Mouse (Mus musculus) spleen, postnatal 10 days (tissue): ENCODE measurements at regions not wholly inside any gene's neighbourhood (a gene's known extent, or its start where the extent isn't known, plus 50 kb on each side); places are given as distances from the start of the nearest gene placed in this dataset.

ENCODE experiments used
- DNase-seq, 2 experiments: peaks; one replicate each; pipeline ENCODE4 v3.0.0; 2021 to 2022; ENCODE audit warnings: low spot score in 2 of 2

- DNase-seq, result no peak
These were observed 299.3 kb upstream of the Cited2 start for GRCm38 (mm10) chr10:17423584-17424278.

- DNase-seq, result no peak
These were observed 296.8 kb upstream of the Cited2 start for GRCm38 (mm10) chr10:17426197-17426596.

DNA sequence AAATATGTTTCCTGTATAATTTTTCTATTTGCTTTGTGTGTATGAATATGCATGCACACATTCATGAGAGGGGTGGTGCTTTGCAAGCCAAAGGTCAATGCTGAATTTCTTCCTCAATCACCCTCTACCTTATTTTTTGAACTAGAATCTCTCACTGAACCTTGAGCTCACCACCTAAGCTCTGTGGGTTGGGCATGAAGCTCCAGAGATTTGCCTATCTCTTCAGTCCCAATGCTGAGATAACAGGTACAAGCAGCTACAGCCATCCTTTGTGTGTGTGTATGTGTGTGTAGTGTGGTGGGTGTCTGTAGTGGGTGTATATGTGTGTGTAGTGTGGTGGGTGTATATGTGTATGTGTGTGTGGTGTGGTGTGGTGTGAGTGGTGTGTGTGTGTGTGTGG, 295.7 kb upstream of the Cited2 start:
- no peak for DNase-seq

DNA sequence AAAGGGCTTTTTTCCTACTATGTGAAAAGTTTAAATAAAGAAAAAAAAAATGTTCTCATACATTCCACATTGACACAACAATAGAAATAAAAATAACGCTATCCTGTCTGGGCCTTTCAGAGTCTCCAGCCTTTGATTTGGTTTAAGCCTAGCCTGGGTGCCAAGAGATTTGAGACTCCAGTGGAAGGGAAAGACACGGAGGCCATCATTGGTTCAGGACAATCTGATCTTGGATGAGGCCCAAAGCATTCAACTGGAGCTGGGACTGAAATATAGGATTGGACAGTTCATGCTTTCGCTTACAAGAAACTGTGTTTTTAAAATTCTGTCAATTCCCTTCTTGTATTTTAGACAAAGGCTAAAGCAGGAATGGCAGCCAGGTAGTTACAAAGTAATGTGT, 294.7 kb upstream of the Cited2 start:
- no peak for DNase-seq

- DNase-seq, result no peak
These were observed 291.9 kb upstream of the Cited2 start for GRCm38 (mm10) chr10:17431068-17431467.

DNA sequence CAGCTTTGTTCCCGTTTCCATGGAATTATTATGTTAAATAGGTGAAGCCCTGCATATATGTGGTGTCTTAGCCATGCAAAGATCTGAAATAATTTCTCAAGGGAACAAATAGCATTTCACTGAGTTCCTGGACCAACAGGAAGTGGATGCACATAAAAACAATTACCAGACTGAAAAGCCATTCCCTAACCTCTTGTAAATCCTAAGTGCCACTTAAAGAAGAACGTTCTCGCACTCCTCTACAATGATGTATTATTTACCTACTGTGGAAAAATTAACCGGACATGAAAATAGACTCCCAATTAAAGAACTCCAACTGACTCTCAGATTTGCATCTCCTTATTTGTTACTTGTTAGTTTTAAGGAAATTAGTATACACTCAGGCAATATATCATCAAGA, 288.9 kb upstream of the Cited2 start:
- no peak for DNase-seq

DNA sequence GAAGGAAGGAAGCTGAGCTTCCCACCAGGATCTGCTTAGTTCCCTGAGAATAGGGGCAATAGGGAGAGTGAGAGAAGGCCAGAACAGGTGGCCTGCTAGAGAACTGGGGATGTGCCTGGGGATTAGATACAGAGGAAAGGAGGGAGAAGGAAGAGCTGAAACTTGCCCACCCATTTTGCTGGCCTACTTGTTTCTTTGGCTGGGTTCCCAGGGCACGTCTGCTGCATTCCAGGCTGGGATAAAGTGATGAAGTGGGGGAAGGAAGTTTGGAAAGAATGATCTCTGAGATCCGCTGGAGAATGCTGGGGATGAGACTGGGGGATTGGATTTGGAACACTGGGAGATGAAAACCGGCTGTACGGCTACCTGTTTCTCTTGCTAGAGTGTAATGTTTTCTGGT, 272.8 kb upstream of the Cited2 start:
- DNase-seq, result no peak

DNA sequence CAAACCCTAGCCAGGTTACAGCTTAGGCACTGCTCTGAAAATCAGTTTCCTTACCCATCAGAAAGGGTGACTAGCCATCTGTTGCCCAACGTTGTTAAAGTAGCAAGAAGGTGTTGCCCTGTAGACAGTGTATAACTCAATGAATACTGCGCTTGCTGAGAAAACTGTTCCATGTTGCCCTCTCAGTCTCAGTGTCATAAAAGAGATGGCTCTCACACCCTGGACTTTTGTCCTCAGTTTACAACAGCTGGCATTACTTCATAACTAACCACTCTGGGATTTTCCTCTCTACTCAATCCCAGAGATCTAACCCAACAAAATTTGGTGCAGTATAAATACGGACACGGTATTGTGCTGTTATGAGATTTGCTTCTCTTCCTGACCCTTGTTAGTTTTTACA, 252.1 kb upstream of the Cited2 start:
- DNase-seq, result no peak

GRCm38 (mm10) chr10:17472536-17472935, 250.5 kb upstream of the Cited2 start:
- no peak for DNase-seq

GRCm38 (mm10) chr10:17475976-17476375, 247.0 kb upstream of the Cited2 start:
- no peak for DNase-seq

DNA sequence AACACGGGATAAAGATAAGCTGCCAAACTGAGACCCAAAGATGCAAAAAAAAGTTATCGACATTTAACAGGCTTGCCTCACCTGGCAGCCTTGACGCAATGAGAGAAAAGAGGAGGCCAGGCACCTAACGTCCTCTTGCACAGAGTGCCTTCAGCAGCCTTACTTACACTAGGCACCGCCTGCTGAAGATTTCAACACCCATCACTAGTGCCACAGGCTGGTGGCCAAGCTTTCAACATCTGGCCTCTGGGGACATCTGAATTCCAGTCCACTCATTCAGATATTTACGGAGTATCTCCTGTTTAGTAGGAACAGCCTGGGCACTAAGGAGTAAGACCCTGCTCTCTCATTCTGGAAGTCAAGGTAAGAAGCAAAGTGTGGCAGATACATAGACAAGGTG, 246.3 kb upstream of the Cited2 start:
- DNase-seq, result no peak

DNA sequence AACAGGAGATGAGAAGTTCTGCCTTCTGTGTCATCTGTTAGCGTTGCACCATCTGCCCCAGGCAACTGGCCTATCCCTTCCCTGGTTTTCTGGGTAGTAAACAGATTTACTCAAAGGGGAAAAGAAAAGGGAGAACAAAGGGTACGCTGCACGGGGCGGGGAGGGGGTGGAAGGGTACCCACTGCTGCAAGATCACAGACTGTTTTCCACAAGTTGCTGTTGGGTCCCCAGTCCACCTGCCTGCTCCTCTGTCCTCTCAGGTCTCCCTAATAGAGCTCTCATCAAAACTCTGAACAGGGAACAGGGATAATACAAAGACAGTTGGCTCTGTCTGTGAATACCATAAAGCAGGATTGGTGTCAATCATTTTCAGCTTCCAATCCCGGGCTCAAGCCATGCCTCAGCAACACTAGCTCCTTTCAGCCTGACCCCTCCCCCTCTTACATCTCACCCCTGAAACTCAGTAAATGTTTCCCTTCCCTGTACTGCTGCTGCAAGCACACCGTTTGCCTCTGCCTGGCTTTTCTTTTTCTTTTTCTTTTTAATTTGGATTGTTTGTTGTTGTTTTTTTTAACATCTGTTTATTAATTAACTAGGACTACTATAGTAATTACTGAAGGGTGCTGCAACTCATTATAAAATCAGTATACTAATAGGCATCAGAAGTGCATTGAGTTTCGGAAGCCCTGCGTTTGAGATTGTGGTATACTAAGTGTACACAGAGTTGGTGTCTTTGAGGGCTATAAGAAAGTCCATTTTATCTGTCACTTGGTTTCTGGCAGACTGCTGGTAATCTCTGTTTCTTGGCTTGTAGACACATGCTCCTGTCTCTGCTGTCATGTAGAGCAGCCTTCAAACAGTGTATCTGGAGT, 244.0 kb upstream of the Cited2 start:
- DNase-seq, result no peak

GRCm38 (mm10) chr10:17482751-17483150, 240.3 kb upstream of the Cited2 start:
- no peak for DNase-seq

DNA sequence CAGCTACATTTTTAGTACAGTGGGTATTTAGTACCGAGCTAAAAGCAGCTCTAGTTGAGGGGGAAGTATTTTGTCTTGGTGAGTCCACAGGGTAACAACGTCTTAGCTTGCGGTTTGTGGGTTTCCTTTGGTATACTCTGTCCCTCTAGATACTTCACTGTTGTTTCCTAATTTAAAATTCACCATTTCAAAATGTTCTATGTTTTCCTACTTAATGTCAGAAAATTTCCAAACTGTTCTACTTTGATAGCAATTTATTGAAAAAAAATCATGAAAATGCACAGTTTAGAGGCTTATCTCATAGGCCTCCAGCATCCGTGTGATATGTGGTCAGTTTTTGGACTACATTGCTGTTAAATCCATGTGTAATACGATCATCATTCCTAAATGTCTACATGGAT, 238.0 kb upstream of the Cited2 start:
- no peak for DNase-seq

DNA sequence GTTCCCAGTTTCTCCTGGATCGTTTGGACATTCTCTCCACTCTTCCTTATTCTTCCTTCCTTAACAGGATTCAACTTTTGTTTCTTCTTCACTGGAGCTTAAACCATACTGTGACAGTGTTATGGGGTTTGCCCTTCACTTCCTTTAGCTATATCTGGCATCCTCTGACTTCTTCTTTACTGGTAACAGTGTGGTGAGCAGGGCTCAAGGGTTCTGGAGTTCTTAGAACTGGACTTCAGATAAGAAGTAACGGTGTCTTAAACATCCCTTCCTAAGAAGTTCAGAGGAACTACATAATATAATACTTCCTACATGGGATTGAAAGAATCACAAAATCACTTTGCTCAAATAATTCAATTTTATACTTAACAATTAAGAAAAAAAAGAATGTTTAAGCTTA, 237.5 kb upstream of the Cited2 start:
- no peak for DNase-seq

- DNase-seq, result no peak
These were observed 237.0 kb upstream of the Cited2 start for GRCm38 (mm10) chr10:17486011-17486410.

DNA sequence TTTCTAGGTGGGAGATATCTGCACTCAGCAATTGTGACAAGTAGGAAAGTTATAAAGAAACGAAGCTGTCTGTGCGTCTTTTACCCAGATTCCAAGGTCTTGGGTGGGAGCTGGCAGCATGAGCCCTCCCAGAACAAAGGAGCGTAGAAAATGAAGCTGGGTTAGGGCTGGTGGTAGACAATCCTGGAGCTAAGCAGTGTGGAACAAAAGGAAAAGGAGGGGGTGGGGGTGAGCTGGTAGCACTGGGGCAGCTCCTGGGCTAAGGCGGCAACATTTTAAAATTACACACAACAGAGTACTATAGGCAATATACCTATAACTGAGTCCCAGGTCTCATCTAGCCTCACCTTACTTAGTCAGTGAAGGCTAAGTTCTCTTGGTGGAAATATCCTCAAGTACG, 235.6 kb upstream of the Cited2 start:
- no peak for DNase-seq

- no peak for DNase-seq
These were observed 231.3 kb upstream of the Cited2 start for GRCm38 (mm10) chr10:17491611-17492305.

- DNase-seq, result no peak
These were observed 229.9 kb upstream of the Cited2 start for GRCm38 (mm10) chr10:17493137-17493536.

DNA sequence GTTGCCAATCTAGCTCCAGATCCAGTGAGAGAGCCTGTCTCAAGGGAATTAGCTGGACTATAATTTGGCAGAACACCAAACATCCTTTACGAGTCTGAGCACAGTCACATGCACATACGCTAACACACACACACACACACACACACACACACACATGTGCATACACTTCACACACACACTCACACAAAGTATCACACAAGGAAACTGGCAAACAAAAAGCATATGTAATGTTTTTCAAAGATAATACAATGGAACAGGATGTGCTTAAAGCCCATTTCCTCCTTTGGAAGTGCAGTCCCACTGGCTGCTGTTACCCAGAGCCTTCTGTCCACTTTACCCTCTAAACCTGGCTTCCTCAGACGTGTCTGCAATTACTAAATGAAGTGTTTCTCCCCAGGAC, 226.2 kb upstream of the Cited2 start:
- DNase-seq, result no peak

DNA sequence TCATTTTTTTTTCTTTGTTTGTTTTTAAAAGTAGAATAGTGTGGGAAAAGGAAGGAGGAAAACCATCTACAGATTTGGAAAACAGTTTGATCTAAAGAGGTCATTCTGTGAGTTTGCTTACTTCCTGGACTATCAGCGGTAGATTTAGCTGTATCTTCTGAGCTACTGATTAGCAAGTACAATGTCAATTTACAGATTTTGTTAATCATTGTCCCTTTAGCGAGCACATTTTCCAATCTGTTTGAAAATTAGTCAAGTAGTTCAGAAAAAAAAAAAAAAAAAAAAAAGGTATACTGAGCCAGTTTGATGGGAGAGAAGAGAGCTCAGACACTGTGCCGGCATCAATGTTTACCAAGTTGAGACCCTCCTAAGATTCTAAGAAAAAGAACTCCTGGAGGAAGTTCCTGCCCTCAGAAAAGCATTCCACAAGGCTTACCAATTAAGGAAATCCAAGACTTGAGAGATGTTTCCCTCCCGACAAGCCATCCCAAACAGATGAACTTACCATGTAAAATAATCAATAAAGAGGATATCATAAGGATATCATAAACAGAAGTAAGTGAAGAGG, 212.3 kb upstream of the Cited2 start:
- no peak for DNase-seq

DNA sequence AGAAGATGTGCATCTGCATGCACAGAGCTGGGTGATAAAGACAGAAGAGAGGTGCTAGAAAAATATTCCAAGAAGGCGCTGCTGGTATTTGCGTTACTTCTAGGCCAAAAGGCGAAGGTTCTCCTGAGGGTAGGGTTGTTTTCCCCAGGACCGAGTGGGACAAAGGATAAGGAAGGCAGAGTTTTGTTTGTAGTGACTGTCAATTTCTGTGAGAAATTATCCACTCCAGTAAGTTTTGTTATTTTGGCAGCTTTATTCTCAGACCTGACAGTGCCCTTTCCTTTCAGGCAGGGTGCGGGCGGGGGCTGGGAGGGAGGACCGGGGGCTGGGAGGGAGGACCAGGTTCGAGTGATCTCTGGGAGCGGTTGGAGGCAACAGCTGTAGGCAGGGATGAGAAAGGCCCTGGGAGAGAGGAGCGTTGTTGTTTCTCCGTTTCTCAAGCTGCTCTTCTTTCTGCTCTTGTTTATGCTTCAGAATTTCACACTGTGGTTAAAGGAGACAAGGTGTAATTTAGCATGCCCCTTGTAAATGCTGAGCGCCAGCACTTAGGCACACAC, 211.2 kb upstream of the Cited2 start:
- no peak for DNase-seq
